Mouse (Mus musculus) small intestine, adult 2 months (tissue): ENCODE measurements around the gene Lemd1.

Experiments used
- CTCF ChIP-seq: fragments of 200-500 bp; IDR thresholded peaks from 2 replicates; pipeline ENCODE4 v1.5.1; 2012; ENCODE audit warnings: low read depth, mild to moderate bottlenecking, control low read depth, inconsistent platforms, low read length, moderate library complexity, mixed read lengths; ENCODE audit not compliant: insufficient replicate concordance, insufficient read length; ENCODE audit errors: extremely low read depth
- POLR2A ChIP-seq: fragments of 200-500 bp; IDR thresholded peaks from 2 replicates; pipeline ENCODE4 v1.6.1; 2012; ENCODE audit warnings: low read depth, mild to moderate bottlenecking, control low read depth, inconsistent platforms, low read length, moderate library complexity

DNA sequence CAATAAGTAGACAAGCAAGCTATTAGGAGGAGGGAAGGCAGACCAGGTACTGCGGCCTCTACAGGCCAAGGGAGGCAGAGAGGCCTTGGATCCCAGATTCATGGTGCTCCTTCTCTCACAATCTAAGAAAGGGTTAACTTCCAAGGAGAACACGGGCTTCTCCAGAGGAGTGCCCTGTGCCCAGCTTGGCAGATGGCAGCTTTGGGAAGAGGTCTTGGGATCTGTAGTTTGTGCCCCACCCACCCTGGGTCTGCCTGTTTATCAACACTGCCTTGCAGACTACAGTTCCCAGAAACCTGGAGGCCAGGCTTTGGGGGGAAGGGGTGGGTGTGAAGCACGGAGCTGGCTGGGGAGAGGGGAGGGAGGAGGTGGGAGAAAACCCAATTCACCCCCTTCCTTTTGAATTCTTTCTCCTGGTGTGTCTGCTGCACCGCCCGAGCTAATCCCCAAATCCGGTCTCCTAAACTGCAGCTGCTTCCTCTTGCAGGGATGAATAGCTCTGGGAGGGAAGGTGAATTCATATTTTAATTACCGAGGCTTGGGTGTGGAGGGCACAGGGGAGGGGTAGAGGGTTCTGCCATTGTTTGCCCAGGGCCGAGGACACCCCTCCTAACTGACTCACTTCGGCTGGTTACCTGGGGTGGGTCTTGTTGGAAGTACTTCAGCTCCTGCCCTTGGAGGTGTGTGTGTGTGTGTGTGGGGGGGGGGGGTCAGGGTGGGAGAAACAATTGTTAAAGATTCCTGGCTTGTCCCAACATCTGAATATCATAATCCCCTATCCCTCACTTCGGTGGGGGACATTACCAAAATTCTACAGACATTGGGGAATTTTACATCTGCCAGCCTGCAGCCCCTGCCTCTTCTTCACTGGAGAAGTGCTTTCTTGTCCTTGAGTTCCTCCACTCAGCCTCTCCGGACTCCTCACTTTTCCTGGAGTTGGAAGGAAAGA, 9.6 kb downstream of the Lemd1 start:
- TF ChIP-seq CTCF = no peak
- TF ChIP-seq POLR2A = no peak
